Mouse (Mus musculus) MEL (cell line): Measurements from ENCODE around the gene Tecrl.

Experiments used
- CTCF ChIP-seq, 3 experiments: IDR thresholded peaks in 2 of 3; conservative IDR thresholded peaks in 1 of 3; 2 replicates each; pipeline ENCODE4 v1.5.1; 2011 to 2012; ENCODE audit warnings: low read length in 3 of 3, low read depth in 2 of 3, mild to moderate bottlenecking in 2 of 3, improper control_type of control experiment in 1 of 3, inconsistent platforms in 1 of 3, mixed read lengths in 1 of 3, moderate library complexity in 1 of 3; ENCODE audit not compliant: control insufficient read depth in 1 of 3, insufficient read depth in 1 of 3, poor library complexity in 1 of 3, severe bottlenecking in 1 of 3
- ELF1 ChIP-seq: IDR thresholded peaks from 2 replicates; pipeline ENCODE4 v1.6.1; 2014; ENCODE audit warnings: low read depth, mild to moderate bottlenecking, inconsistent platforms, low read length, improper control_type of control experiment, moderate library complexity
- EP300 ChIP-seq, 2 experiments: IDR thresholded peaks; 2 replicates each; pipeline ENCODE4 v1.6.1; 2011; ENCODE audit warnings: improper control_type of control experiment in 2 of 2, low read length in 2 of 2, low read depth in 1 of 2, mild to moderate bottlenecking in 1 of 2
- GABPA ChIP-seq: IDR thresholded peaks from 2 replicates; pipeline ENCODE4 v1.6.1; 2012; ENCODE audit warnings: low read depth, mild to moderate bottlenecking, inconsistent platforms, low read length, improper control_type of control experiment, moderate library complexity
- GATA1 ChIP-seq: IDR thresholded peaks from 2 replicates; pipeline ENCODE4 v1.6.1; 2011; ENCODE audit warnings: low read depth, low read length, improper control_type of control experiment
- HCFC1 ChIP-seq: IDR thresholded peaks from 2 replicates; pipeline ENCODE4 v1.6.1; 2012; ENCODE audit warnings: low read depth, mild to moderate bottlenecking, inconsistent platforms, low read length, improper control_type of control experiment, moderate library complexity
- MAX ChIP-seq: IDR thresholded peaks from 2 replicates; pipeline ENCODE4 v1.6.1; 2011; ENCODE audit warnings: low read length, improper control_type of control experiment
- POLR2A ChIP-seq, 2 experiments: IDR thresholded peaks; 2 replicates each; pipeline ENCODE4 v1.6.1; 2011 to 2012; ENCODE audit warnings: low read length in 2 of 2, mild to moderate bottlenecking in 2 of 2, control low read depth in 1 of 2, improper control_type of control experiment in 1 of 2, low read depth in 1 of 2, moderate library complexity in 1 of 2; ENCODE audit not compliant: control insufficient read depth in 1 of 2, insufficient read depth in 1 of 2, poor library complexity in 1 of 2
- RAD21 ChIP-seq: IDR thresholded peaks from 2 replicates; pipeline ENCODE4 v1.6.1; 2011; ENCODE audit warnings: mild to moderate bottlenecking, low read depth, low read length, improper control_type of control experiment
- RCOR1 ChIP-seq: IDR thresholded peaks from 2 replicates; pipeline ENCODE4 v1.6.1; 2012; ENCODE audit warnings: low read depth, mild to moderate bottlenecking, inconsistent platforms, low read length, improper control_type of control experiment
- SMC3 ChIP-seq: IDR thresholded peaks from 2 replicates; pipeline ENCODE4 v1.6.1; 2011; ENCODE audit warnings: low read depth, low read length, improper control_type of control experiment

DNA sequence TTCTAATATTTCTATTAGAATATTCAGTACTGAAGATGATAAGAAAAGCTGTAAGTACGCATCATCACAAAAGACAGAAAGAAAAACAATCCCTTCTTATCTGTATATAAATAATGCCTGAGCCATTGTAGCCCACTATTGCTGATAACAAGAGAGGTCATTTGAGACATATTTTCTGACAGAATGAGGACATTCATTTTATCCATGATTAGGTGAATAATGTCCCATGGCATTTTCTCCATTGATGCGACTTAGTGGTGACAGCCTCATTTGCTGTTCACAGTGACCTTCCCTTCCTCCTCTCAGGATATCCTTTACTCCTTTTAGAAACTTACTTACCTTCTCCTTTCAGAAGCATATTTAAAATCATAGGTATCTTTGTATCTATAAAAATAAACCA is 100.9 kb downstream of the Tecrl start:
- no peak for TF ChIP-seq MAX
- no peak for TF ChIP-seq EP300 (IDR thresholded peaks at IDR 0.05; ENCODE audit: low read depth in 1 of 2, low read length in 2 of 2)
- no peak for TF ChIP-seq CTCF (IDR thresholded peaks at IDR 0.05 in 2 of 3, conservative IDR thresholded peaks at IDR 0.05 in 1 of 3; ENCODE audit: control insufficient read depth in 1 of 3, insufficient read depth in 1 of 3, low read depth in 2 of 3, low read length in 3 of 3, poor library complexity in 1 of 3, severe bottlenecking in 1 of 3)
- no peak for TF ChIP-seq SMC3
- no peak for TF ChIP-seq RCOR1
- no peak for TF ChIP-seq POLR2A (IDR thresholded peaks at IDR 0.05; ENCODE audit: control insufficient read depth in 1 of 2, insufficient read depth in 1 of 2, low read depth in 1 of 2, low read length in 2 of 2, poor library complexity in 1 of 2)
- no peak for TF ChIP-seq GATA1
- no peak for TF ChIP-seq RAD21
- TF ChIP-seq ELF1: no peak
- no peak for TF ChIP-seq GABPA
- TF ChIP-seq HCFC1: no peak
